Mouse (Mus musculus) liver (tissue): Measurements from ENCODE around the gene Col10a1.
"Not testable (repeated sequence)": the region's sequence is repeated elsewhere in the genome, so short reads cannot be mapped to it uniquely, and the experiment has no call there.

ENCODE experiments used
- DNase-seq: peaks from one replicate; pipeline ENCODE4 v3.0.0-alpha.2; 2020; ENCODE audit warnings: mixed read lengths

The Col10a1 gene

DNA sequence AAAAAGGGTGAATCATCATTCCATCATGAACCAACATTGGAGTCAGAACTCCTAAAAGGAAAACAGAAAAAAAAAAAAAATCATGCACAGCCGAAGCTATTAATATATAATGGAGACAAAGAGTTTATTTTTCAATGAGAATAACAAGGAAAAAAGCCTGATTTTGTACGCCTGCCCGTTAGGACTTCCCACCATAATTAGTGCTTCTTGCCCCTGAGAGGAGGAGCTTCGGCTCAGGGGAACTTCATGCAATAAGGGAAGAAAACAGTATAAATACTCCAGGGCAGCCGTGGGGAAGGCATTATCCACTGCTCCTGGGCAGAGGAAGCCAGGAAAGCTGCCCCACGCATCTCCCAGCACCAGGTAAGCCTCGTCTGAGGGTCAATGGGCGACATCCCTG, at the start of gene Col10a1:
Col10a1 (plus strand) TSS at position 301 of the 400 bp plus-strand sequence.
- DNase-seq = no peak

DNA sequence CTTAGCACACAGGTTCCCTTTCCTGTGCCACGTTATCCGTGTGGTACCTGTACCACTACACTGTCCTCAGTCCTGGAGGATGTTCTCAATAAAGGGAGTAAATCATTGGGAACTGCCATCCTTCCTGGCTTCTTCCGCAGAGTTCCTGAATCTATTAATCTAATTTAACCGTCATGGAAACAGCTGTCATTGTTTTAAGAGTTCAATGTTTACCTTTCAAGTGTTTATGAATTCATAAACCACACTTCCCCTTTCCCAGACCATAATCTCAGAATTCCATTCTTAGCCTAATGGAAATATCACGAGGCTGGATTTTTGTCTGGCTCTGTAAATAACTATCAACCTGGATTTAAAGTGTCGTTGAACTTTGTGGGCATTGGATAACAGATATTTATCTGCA, 48.8 kb upstream of the Col10a1 start:
- no peak for DNase-seq

DNA sequence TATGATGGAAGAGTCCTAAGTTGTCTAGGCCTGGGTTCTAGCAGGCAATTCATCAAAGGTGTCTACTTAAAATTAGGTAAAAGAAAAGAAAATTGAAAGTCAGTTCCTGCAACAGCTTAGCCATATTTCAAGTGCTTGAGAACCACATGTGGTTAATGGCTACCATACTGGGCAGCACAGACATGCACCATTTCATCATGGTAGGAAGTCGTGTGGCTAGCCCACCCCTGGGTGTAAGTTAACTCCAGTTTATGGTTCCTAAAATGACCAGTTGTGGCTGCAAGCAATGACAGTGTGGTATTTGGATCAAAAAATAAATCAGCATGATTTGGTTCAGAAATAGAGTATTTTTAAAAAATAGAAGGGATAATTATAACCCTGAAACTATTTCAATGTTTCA, 47.9 kb upstream of the Col10a1 start:
- DNase-seq = no peak

DNA sequence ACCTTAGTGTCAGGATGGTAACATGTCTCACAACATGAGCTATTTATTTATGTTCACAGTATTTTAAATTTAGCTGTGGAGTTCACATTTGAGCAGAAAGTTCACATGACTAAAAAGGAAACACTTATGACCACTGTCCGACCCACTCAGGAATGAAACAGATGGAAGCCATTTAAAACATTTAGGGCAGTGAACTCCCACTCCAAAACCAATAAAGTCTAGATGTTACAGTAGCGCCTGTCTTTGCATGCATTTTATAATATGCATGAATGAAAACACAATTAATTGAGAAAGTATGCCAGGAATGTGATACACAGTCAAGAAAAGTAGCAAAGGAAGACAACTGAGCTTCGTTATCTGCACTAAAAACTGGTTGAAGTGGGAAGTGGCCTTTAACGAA, 37.6 kb upstream of the Col10a1 start:
- no peak for DNase-seq

DNA sequence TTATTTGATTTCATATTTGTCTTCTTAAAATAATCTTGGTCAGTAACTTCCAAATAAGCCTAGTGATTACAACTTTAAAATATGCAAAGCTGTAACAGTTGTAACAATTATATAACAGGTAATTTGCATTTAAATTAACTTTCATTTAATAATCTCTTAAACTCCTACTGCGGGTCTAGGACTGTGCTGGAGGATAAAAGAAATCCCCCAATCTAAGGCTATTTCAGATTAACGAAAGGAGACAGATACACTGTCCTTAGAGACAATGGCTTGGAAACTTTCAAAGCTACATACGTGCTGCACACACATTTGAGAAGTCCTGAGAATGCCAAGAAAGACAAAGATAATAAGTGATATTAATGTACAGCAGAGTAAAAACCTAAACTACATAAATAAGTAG, 31.5 kb upstream of the Col10a1 start:
- DNase-seq = no peak

DNA sequence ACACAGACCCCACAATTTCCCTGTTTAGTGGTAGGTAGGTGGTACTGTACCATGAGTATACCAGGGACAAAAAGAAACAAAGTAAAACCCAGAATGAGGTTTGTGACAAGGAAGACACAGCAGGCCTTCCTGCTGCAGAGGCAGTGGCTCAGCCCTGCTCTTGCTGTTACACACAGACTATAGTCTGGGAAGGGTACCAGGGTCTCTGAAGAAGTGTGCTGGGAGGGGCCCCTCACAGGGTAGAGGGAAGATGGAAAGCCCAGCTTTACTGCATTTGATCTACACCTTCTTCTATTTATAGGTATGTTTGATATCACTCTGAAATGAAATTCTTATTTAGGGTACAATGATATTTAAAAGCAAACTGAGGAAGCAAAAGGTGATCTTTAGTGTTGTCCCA, 26.0 kb upstream of the Col10a1 start:
- no peak for DNase-seq

DNA sequence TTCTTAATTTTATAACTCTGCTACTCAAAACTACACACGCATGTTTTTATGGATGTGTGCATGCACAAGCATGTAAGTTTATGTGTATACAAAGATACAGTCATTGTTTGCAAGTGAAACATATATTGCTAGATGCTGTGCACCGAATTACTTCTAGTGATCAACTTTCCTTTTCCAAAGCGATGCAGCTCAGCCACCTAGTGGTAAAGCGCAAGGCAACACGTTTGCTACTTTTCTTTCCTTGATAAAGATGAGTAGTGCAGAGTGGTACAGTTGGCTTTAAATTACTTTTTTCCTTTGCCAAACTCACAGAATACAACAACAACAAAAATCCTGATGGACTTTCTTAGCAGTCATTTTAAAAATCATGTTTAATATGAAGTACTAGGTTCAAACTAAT, 21.6 kb upstream of the Col10a1 start:
- DNase-seq = no peak

DNA sequence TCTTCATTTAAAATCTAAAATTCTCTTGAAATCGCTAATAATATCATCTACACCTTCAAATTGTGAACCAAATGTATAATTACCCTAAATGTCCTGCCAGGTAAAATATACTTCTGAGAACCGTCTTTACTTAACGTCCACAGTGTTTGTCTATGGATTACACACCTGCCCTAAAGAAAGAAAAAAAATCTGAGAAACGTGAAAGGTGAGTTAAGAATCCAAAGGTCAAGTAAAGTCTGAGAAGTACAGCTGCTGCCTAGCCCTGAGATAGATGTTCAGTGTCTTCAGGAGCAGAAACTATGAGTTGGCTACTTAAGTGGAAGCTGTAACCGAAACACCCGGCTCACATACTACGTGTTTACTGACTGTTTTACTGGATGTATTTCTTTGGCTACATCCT, 16.4 kb upstream of the Col10a1 start:
- DNase-seq = no peak

DNA sequence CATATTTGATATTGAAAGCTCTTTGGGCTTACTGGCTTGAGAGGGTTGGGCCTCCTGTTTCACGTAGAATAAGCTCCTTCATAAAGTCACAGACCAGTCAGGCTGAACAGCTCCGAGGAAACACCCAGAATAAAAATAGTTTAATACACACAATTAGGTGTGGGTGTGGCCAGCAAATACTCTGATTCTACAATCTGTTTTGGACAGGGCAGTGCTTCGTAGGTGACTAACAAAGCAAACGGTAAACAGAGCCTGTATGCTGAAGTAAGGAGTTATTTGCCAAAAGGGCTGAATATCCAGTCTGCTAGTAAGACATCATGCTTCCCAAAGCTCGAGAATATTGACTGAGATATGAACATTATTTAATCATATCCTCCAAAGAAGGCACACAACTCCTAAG, 4.1 kb upstream of the Col10a1 start:
- no peak for DNase-seq

DNA sequence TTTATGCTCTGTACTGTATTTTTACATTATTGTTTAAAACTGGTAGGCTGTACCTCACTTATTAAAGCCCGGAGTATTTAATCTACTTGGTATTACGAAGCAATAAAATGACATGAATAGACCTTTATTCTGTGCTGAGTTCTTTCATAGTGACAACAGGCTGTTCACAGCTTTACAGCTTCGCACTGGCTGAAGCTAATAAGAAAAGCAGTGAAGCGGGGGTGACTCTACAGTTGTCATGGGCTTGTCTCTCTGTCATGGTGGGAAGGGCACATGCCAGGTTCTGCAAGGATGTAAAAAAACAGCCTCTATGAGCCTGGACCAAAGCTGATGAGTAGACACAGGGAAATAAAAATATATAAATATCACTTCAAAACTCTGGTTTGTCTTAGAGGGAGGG, 7.2 kb downstream of the Col10a1 start:
- DNase-seq = no peak

DNA sequence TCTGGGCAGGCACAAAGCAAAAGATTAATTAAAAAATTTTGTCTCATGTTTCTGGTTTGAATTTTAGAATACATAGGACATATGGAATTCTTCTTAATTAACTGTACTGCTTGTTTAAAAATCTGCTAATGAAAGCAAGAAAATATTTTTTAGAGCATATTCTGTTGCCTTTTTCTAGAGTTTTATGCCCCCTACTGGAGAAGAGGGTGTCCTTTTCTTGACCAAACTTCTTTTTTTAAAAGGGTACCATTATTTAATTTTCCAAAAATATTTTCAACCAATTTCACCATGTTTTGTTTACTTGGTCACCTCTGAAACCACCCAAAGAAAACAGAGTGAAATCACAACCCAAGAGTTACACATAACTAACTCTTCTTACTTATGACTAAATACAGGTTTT, 9.5 kb downstream of the Col10a1 start:
- no peak for DNase-seq

DNA sequence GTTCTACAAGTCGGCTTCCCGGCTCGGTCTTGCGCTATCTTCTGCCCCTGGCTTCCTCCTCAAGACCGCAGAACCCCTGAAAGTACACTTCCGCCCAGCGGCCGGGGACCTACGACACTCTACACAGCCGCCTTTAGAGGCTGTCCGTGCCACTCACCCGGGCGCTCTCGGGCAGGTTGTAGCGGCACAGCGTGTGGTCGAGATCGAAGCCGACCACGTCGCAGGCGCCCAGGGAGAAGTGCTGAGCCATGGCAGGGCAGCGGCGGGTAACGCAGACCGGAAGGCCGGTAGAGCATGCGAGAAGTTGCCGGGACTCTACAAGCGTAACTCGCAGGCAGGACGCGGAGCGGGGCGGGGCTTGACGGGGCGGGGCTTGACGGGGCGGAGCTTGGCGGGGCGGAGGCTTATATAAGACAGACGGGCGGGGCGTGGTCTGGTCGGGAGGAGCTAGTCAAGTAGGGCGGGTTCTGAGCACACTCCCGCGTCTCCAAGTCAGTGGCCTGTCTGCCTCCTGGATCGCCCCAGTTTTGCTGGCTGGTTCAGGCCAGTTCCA, 28.5 kb downstream of the Col10a1 start, which contains the start of gene Nt5dc1:
Nt5dc1 (minus strand) TSS at position 349 of the 553 bp plus-strand sequence.
- DNase-seq = peak; percentile 99

DNA sequence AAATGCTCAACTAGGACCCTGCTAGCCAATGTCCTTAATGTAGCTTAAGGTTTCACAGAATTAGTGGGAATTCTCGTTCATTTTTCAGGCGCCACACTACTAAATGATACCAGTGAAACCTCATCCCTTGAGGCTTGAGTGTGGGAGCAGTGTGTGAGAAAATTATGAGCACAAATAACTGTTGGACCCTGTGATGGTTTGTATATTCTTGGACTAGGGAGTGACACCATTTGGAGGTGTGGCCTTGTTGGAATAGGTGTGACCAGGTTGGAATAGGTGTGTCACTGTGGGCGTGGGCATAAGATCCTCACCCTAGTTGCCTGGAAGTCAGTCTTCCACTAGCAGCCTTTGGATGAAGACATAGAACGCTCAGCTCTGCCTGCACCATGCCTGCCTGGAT, 29.0 kb downstream of the Col10a1 start:
- not testable (repeated sequence) for DNase-seq

DNA sequence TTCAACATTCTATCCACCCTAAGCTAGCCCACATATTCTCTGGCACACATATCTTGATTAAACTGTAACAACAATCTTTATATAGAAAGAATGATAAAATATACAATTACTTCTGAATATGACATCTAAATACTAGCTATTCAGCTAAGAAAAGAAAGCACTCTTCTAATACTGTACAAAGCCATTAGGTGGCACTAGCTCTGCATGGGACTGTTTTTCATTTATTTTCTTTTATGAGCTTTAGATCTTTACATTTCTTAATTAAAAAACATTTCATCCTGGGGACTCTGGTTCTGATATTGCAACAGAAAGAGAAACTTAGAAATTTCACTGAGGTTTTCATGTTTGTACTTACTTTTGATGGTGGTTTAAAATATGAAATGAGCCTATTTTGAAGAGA, 42.0 kb downstream of the Col10a1 start:
- no peak for DNase-seq

DNA sequence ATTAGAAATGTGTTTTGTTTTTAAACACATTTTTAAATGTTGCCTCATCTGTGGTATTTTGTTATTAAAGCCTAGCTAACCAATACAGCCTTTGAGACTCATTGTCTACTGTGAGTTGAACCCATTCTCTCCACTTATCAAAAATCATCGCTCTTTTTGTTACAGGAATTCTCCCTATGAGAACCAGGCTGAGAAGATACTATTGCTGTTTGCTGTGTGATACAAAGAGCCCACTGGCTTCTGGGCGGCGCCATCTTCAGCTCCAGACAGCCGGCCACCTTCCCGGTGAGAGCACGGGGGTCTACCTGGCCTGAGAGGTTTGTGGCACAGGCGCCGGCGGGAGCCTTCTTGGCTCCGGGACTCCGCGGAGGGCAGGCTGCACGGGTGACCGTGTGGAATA, 44.4 kb downstream of the Col10a1 start:
- DNase-seq = not testable (repeated sequence)
